Mouse (Mus musculus) cortical plate, adult 2 months (tissue): Measurements from ENCODE around the gene Pdcd2l.

Experiments used
- CTCF ChIP-seq: fragments of 200-500 bp; IDR thresholded peaks from 2 replicates; pipeline ENCODE4 v1.5.1; 2011; ENCODE audit warnings: mild to moderate bottlenecking, control low read depth, low read length; ENCODE audit not compliant: insufficient read depth; ENCODE audit errors: extremely low read depth
- POLR2A ChIP-seq: fragments of 200-500 bp; IDR thresholded peaks from 2 replicates; pipeline ENCODE4 v1.6.1; 2011; ENCODE audit warnings: mild to moderate bottlenecking, low read length, control low read depth; ENCODE audit not compliant: insufficient read depth; ENCODE audit errors: extremely low read depth

- TF ChIP-seq CTCF (no peak), POLR2A (no peak)
These were observed 39.1 kb upstream of the Pdcd2l start for GRCm38 (mm10) chr7:34235602-34236001.
